Mouse (Mus musculus) thymus, postnatal 0 days (tissue): Measurements from ENCODE around the gene Arhgef16. TPM values are rescaled to one million over a fixed set of nuclear protein-coding genes. Genes with fewer than 3 reads are reported as not detected.

Source experiments
- DNase-seq: peaks from one replicate; pipeline ENCODE4 v3.0.0-alpha.2; 2015; ENCODE audit warnings: low spot score
- polyA plus RNA-seq: library from polyadenylated mRNA; unstranded; fragments of >200 nt; fragmentation: Nextera tagmentation; extraction: Ambion mirVana; gene quantifications from 2 replicates; pipeline ENCODE4 v1.2.1, GENCODE M21; 2015

Arhgef16 gene
- polyA plus RNA-seq, result 18.2 and 19.5 TPM in 2 replicates

DNA sequence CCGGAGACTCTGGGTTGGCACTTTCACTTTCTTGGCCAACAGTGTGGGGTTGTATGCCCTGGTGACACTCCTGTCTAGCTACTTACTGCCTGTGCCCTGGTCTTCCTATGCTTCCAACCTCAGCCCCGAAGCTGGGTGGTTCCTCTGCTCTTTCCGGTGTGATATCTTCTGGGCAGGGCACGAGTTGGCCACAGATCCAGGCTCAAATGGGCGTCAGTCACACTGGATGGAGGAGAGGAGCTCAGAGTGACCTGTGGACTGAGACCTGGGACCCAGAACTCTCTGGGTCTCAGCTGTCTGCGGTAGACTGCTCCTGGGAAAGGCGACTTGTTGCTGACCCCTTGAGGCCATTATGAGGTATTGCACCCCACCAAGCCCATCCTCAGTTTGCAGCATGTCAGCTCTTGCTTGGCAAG is at the start of gene Arhgef16:
Arhgef16 (minus strand) TSS at position 211 of the 416 bp plus-strand sequence.
- DNase-seq, result peak; percentile 33

DNA sequence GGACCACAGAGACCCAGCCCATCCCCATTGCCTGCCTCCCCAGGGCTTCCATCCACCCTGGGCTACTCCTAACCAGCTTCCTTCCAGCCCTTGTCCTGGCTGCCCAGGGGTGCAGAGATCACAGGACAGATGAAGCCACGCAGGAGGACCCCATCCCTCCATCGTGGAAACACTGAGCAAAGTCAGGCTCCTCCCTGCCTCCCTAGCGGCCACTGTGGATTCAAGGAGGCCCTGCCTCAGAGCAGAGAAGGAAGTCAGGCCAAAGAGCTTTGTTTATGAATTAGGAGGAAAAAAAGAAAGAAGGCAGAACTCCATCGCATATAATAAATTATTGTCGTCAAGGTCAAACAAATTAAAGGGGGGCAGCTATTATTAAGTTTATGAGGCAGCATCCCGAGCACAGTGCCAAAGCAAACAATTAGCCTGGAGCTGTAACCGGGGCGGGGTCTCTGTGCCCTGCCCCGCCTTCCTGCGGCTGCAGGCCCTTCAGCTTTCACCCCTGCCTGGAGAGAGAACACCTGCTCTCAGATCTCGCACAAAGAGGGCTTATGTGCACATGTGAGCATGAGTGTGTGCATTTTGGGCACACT is 46.8 kb upstream of the Arhgef16 start:
- DNase-seq, result no peak

DNA sequence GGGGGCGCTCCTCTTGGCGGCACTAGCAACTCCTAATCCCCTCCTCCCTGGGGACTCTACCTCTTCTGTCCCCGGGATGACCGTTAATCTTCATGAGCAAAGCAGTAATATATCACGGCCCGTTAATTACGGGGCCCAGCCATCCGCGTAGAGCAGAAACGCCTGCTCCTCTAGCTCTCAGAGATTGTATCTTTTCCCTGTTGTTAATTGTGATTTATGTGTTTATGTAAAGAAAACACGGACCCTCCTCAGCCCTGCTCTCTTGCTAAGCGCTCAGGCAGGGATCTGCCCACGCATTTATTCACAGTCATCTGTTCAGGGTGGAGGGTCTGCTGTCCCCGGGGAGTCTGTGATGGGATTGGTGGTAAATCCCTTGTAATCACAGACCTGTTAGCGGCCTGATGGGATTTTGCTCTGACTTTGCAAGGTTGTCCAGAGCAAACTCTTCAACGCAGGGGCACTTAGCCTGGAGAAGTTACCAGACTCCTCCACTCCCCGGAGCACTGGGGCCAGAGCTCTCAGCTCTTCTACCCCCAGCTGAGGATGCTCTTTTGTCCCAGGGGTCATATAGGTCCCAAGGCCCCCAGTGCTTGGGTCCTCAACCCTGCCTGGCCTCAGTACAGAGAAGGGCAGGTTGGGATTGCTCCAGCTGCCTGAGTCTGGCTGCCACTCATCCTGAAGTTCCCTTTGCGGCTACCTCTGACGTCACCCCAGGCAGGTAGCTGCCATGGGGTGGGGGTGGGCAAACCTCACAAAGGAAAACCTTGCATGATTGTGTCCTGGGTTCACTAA is 45.5 kb upstream of the Arhgef16 start:
- DNase-seq, result no peak

DNA sequence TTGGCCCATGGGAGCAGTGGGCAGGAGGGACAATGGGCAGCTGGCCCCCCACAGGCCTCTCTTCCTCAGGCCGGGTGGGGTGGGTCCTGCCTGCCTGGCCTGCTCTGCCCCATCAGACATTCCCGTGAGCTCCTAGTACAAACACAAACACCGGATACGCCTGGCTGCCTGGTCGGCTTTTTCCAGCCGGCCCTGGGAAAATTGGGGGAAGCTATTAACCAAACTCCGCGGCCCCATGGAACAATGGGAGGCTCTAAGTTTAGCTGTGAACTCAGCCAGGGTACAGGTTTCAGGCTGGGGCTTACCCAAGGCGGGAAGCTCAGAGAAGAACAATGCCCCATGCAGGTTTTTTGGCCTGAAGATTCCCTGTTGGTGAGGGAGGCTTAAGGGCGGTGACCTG is 35.2 kb upstream of the Arhgef16 start:
- no peak for DNase-seq

DNA sequence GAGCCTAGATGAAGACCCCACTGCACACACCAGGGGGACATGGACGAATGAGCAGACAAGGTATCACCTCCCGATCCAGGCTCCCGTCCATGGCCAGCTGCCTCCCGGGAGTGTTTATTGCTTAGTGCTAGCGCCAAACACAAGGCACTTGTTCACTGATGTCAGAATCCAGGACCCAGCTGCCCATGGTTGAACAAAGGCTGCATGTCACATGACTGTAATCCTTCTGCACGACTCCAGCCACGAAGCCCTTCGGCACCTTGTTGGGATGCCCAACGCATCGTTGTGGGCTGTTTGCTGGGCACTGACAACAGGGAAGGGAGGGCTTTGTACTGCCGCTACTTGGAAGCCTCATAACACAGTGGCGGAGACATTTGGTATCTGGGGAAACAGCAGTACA is 34.3 kb upstream of the Arhgef16 start, which contains the start of gene B230104I21Rik:
B230104I21Rik (plus strand) TSS at position 367 of the 400 bp plus-strand sequence.
- no peak for DNase-seq

DNA sequence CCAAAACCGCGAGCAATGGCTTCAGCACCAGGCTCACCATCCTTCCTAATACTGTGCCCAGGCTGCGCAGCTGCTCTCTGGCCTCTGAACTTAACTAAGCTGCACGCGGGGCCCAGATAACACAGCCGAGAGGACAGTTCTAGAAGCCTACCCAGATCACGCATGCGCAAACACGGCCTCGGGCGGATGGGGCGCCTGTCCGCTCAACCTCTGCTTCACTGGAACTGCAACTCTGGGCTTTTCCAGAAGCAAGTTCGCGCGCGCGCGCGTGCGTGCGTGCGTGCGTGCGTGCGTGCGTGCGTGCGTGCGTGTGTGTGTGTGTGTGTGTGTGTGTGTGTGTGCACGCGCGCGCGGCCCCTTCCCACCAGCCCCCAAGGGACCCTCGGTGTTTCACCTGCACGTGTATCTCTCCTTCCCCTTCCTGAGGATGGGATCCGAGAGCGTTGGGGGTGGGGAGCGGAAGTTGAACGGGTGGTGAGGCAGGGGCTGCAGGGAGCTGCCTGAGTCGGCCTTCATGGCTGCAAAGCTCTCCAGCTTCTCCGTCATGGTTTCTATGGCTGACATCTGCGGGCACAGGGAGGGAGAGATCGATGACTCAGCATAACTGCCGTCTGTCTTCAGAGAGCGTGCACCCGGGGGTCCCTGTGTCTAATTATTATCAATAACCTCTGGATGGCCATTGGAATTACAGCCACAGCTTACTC is 33.4 kb upstream of the Arhgef16 start:
- peak; percentile 75 for DNase-seq

DNA sequence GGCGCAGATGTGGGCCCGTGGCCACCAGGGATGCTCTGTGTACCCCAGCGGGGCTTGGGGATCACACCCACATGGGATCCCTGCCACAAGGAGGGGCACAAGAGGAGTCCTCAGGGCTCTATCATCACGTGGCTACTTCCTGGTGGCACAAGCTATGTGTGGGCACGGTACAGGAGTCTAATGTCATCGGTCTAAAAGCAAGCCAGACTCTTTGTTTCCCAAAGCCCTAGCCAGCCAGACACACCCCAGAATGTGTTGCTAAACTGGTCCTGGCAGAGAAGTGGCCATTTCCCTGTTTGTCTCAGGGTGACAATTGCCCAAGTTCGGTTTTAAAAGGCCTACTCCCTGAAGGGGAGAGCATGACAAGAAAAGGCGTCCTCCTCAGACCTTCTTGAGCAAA is 31.8 kb upstream of the Arhgef16 start:
- no peak for DNase-seq

DNA sequence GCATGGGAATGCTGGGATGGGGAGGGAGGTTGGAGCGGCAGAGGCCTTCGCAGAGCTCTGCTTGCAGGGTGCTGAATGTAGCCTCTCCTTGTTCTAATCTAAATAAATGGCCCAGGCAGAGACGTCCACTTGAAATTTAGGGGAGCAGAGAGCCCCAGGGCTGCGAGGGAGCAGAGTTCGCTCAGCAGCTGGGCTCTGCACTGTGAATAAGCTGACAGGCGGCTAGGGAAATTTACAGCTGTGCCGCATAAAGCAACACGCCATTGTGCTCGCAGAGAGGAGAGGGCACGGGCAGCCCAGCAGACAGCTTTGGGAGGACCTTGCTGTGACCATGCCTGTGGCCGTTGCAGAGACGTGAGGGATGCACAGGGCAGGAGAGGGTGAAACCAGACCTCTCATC is 29.8 kb upstream of the Arhgef16 start:
- DNase-seq, result no peak

DNA sequence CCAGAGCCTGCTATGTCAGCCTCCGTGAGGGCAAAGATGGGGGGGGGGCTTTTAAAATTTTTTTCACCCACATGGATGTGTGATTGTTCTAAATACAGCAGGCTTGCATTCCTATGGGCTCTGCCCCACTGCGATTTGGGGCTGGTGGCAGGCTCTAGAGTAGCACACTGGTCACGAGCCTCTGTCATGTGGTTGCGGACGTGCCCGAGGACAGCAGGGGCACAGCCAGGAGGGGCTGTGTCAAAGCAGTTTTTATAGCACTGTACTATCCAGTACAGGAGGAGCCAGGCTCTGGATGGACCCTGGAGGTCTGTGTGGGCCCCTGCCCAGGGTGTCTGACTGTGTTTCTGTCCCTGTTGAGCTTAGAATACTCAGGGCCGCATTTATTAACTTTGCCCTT is 28.5 kb upstream of the Arhgef16 start:
- no peak for DNase-seq

DNA sequence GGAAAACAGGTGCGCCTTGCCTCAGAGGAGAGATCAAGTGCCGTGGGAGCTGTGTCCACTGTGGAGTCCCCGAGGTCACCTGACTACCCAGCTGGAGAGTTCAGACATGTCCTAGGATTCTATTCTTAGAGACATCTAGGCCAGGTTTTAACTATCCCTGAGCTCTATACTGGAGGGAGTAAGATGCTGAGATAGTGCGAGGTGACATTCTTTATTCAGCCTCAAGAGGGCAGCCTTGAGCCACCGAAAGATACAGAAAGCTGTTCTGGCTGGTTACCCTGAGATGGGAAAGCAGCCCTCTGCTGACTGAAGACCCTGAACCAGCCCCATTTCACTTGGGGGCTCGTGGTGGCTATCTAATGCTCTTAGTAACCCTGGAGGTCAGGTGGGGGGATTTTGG is 27.4 kb upstream of the Arhgef16 start:
- DNase-seq, result peak; percentile 57

DNA sequence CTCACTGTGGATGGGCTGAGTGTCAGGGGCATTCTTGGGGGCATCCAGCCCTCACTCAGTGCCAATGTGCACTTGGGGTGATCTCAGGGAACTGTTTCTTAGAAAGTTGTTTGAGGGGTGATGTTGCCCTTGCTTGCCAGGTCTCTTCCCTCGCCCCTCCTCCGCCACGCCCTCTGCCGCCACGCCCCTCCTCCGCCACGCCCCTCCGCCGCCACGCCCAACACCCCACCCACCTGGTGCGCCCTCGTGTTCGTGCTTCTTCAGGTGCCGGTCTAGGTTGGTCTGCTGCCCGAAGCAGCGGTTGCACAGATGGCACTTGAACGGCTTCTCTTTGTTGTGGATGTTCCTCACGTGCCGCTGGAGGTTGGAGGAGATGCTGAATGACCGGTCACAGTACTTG is 27.0 kb upstream of the Arhgef16 start:
- no peak for DNase-seq

DNA sequence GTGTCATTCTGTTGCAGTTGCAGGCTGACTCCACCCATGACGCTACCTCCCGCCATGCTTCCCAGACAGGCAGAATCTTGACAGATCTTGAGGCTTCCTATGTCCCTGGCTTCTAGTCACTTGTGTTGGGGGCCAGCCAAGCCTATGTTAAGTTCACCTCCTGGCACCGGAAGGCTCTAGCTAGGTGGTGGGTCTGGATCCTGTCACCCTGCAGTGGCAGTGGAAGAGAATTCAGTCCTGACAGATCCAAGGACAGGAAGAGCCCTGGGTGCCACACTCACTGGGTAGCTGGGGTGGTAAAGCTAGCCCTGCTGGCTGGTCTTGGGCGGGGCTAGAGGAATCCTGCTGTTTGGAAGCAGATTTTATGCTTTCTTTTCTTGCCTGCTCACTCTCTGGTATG is 23.9 kb upstream of the Arhgef16 start:
- no peak for DNase-seq

DNA sequence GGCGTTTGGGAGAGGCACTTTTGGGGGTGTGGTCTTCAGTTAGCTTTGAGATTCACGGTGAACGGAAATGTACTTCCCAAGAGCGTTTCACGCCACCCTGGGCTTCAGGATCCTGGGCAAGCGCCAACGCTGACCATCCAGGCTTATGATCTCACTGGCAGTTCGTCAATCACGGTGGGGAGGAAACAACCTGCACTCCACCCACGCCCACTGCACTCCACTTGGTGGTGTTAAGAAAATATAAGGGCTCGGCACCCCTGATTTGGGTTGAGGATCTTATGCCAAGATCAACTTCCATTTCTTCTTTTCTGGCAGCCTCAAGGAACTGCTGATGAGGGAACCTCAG is 12.1 kb upstream of the Arhgef16 start:
- DNase-seq, result no peak

DNA sequence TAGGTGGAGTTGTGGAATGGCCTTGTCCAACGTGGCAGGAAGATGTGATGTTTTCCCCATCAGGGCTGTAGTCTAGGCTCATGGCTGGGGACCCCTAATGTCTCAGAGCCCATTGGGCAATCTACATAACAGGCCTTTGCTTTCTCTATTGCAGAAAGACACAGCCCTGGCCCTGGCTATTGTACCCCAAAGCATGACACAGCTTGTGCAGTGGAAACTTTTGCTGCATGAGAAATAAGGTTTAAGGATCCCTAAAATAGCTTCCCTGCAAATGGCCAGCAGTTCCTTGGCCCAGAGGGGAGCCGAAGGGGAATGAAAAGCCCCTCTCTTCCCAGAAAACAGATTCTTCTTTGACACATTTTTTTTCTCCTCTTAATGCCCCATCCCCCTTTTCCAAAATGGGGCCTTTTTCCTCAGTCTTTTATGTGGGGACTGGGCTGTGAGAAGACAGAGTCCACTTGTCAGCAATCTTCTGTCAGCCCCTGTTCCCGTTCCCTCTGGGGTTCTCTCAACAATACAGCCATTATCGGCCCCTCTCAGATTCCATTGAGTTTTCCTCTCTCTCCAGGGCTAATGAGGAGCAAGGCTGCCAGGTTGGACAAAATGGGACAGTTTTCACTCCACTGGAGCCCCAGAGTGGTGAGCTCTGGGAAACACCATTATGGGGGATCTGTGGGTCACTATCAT is 11.6 kb upstream of the Arhgef16 start:
- no peak for DNase-seq

DNA sequence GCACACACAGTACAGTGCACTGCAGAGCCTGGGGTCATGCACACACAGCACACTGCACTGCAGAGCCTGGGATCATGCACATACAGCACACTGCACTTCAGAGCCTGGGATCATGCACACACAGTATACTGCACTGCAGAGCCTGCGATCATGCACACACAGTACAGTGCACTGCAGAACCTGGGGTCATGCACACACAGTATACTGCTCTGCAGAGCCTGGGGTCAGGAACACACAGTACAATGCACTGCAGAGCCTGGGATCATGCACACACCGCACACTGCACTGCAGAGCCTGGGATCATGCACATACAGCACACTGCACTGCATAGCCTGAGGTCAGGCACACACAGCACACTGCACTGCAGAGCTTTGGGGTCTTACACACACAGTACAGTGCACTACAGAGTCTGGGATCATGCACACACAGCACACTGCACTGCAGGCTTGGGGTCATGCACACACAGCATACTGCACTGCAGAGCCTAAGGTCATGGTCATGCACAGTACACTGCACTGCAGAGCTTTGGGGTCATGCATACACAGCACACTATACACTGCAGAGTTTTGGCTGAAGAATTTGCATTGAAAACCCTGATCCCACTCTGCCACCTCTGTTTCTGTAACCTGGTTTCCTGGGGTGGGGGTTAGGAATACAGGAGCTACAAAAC is 10.8 kb upstream of the Arhgef16 start:
- DNase-seq, result no peak

DNA sequence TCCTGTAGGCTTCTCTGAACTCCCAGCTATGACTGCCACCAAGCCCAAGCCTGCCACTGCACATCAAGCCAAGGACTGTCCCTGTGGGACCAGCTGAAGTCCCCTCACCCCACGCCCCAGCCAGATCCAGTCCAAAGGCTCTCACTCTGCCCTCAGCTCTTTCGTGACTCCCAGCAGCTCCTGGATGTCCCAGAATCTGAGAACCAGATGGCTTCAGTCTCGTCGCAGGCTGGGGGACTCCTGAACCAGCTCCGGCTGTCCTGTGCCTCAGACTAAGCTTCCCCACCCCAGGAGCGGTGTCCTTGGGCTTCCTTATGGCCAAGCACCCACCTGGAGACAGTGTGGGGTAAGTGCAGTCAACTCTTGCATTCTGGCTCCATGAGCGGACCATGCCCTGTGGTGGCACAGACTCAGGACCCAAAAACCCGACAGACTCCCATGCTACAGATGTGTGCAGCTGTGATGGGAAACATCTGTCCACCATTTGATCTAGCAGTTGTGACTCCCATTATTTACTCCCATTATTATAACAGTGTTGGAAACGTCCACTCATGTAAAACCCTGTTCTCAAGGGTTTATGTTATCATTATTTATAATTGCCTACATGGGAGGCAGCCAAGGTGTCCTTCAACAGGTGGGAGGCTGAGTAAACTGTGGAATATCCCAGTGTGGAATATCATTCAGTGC is 9.2 kb upstream of the Arhgef16 start:
- no peak for DNase-seq

DNA sequence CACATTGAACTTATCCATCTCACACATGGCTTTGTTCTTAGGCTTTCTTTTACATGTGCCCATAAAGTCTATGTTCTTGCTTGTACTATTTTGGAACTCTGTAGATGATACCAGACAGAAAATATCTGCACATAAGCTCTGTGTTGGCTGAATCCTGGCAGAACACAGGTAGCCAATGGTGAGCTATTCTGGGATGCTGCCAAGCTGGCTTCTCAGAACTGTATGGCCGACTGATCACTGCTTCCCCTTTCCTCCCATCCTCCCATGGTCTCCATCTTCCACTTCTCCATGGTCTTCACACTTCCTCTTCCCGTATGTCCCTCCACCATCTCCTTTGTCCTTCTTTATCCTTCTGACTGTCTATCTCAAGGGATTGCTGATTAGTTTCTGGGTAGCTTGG is 7.7 kb upstream of the Arhgef16 start:
- DNase-seq, result no peak

DNA sequence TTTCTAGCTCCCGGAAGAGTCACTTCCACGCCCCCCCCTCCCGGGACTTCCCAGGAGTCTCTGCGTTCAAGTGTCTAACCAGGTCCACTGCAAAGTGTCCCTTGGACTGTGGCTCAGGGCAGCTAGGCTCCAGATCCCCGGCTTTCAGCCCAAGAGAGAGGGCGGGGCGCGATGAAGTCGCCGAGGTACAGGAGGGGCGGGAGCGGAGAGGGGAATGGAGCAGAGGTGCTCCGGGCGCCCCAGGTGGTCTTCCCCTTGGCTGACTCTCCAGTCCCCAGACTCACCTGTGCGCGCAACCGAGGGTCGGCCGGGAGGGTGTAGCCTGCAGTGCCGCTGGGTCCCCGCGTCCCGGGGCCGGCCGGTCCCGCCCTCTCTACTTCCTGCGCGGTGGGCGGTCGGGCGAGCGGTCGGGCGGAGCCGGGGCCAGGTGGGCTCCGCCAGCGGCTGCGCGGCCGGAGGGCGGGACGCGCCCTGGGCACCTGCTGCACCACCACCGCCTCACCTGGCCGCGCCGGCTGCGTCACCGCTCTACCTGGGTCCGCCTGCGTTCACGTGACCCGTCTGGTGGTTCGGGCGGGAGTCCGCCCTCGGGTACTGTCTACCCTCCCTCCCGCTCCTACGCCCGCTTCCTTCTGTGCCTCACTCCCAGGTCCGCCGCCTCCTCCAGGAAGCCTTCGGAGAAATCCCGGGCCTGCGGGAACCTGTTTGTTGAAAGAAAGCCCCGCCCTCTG is 1.8 kb downstream of the Arhgef16 start:
- no peak for DNase-seq

DNA sequence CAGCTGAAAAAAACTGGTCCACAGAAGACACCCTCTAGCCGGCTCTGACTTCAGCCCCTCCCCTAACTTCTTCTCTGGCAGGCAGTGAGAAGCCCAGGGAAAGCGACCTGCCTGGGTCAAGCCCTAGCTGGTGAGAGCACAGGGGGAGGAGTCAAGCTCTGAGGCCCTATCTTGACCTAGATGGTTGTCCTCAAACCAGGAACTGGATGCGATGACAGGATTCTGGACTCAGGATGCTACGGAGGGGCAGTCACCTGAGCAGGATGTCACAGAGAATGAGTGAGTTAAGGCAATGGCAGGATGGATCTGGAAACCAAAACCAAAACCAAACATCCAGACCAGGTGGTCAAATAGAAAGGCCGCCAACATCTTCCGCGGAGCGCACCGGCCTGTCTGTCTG is 3.7 kb downstream of the Arhgef16 start:
- no peak for DNase-seq

DNA sequence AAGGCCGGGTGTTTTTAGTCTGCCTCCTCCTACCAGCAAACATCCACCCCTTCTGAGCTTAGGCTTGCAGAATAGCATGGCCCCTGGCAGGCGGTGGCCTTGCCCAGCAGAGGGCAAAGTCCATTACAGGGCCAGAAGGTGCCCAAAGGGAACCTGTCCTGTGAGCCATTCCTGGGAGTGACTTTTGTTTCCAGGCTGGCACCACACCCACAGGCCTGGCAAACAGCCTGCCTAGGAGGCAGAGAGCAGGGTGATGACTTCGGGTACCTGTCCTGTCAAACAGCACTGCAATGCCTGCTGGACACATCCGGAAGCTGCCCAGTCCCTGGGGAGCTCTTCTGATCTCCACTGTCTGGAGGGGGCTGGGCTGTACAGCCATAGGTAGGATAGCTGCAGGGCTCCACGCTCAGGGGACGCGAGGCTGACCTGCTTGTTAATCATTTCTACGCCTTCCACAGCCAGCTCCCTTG is 7.2 kb downstream of the Arhgef16 start:
- no peak for DNase-seq
